Mouse (Mus musculus) ES-CJ7 (cell line): Measurements from ENCODE around the gene Prkar1b.

Experiments
- DNase-seq: peaks from one replicate; pipeline ENCODE4 v3.0.0; 2011; ENCODE audit warnings: low read depth, low spot score

Gene Prkar1b

GRCm38 (mm10) chr5:139066861-139067614, 82.8 kb downstream of the Prkar1b start:
- no peak for DNase-seq

- peak; percentile 70 for DNase-seq
Measured at GRCm38 (mm10) chr5:139064611-139065010, 85.2 kb downstream of the Prkar1b start.

GRCm38 (mm10) chr5:139061680-139062079, 88.1 kb downstream of the Prkar1b start:
- no peak for DNase-seq

- DNase-seq: no peak
Measured at GRCm38 (mm10) chr5:139060460-139061051, 89.2 kb downstream of the Prkar1b start.

GRCm38 (mm10) chr5:139053176-139053575, 96.6 kb downstream of the Prkar1b start:
- no peak for DNase-seq

GRCm38 (mm10) chr5:139051276-139051675, 98.5 kb downstream of the Prkar1b start:
- DNase-seq: no peak

GRCm38 (mm10) chr5:139049367-139049766, 100.4 kb downstream of the Prkar1b start:
- no peak for DNase-seq

- no peak for DNase-seq
Measured at GRCm38 (mm10) chr5:139047171-139047570, 102.6 kb downstream of the Prkar1b start.

GRCm38 (mm10) chr5:139046636-139047035, 103.2 kb downstream of the Prkar1b start:
- DNase-seq: no peak

- no peak for DNase-seq
Measured at GRCm38 (mm10) chr5:139043546-139043945, 106.3 kb downstream of the Prkar1b start.

- no peak for DNase-seq
Measured at GRCm38 (mm10) chr5:139042299-139042698, 107.5 kb downstream of the Prkar1b start.

GRCm38 (mm10) chr5:139035171-139035570, 114.6 kb downstream of the Prkar1b start:
- DNase-seq: peak; percentile 66

- no peak for DNase-seq
Measured at GRCm38 (mm10) chr5:139034746-139035145, 115.1 kb downstream of the Prkar1b start.

- peak; percentile 75 for DNase-seq
Measured at GRCm38 (mm10) chr5:139033406-139034317, 116.1 kb downstream of the Prkar1b start.

- no peak for DNase-seq
Measured at GRCm38 (mm10) chr5:139027603-139028002, 122.2 kb downstream of the Prkar1b start.

- no peak for DNase-seq
Measured at GRCm38 (mm10) chr5:139024351-139025105, 125.3 kb downstream of the Prkar1b start.

- DNase-seq: no peak
Measured at GRCm38 (mm10) chr5:139020595-139020994, 129.2 kb downstream of the Prkar1b start.

- DNase-seq: no peak
Measured at GRCm38 (mm10) chr5:139017371-139018124, 132.3 kb downstream of the Prkar1b start.

- no peak for DNase-seq
Measured at GRCm38 (mm10) chr5:139015097-139015496, 134.7 kb downstream of the Prkar1b start.

- no peak for DNase-seq
Measured at GRCm38 (mm10) chr5:139010649-139011048, 139.2 kb downstream of the Prkar1b start.
